Comparison of ENCODE assay signal across 24 mouse cellular contexts in genomic region chr4:125119721-125120120, GRCm38 (mm10). TPM values are rescaled to one million over a fixed set of nuclear protein-coding genes. Genes with fewer than 3 reads are reported as not detected.
DNase-seq lines count a peak whose midpoint lies in the region; TF ChIP-seq lines count a peak whose summit lies in the region.
"Had no signal": no experiment of that assay in that cellular context is flagged by ENCODE, and none has a peak within 500 bp of the region (broad histone marks: within the 10 kb centered on the region; RNA-seq: fewer than 3 reads in every experiment).

No protein-coding gene starts in this region.

- H3K27me3 ChIP-seq in E14TG2a.4 (ENCODE audit: insufficient read depth, low read length), result peaks cover 2% of the 10 kb centered on the region; the same call in 1 of the 2 replicates
- H3K27me3 ChIP-seq: CH12.LX; embryonic facial prominence, embryonic 13.5 days; heart, embryonic 12.5 days; hindbrain, embryonic 15.5 days had no signal

- H3K27ac ChIP-seq in gastrocnemius, adult 2 months, result no peak overlapping the region
- H3K27ac ChIP-seq: embryonic facial prominence, embryonic 13.5 days; forebrain, embryonic 13.5 days; heart, adult 2 months; hindbrain, embryonic 10.5 days; hindbrain, embryonic 15.5 days had no signal

- intact Hi-C loops in gastrocnemius, adult 2 months (cut with DNase I), result no loop called here

- no peak overlapping the region for H3K4me3 ChIP-seq in gastrocnemius, adult 2 months
- H3K4me3 ChIP-seq in E14TG2a.4 (replicated peaks; ENCODE audit: low read length), result 0 out of 2 replicates have a peak overlapping the region, but pooled peaks have one; percentile 17
- H3K4me3 ChIP-seq: embryonic facial prominence, embryonic 13.5 days; forebrain, embryonic 13.5 days; heart, adult 2 months; heart, embryonic 12.5 days; hindbrain, embryonic 10.5 days; hindbrain, embryonic 15.5 days had no signal

- peaks cover 99% of the 10 kb centered on the region for H3K4me1 ChIP-seq in E14TG2a.4 (replicated peaks; ENCODE audit: low read depth, low read length)

- peaks cover 56% of the 10 kb centered on the region for H3K36me3 ChIP-seq in E14TG2a.4 (ENCODE audit: insufficient read depth, low read length)
- H3K36me3 ChIP-seq: hindbrain, embryonic 15.5 days had no signal

- TF ChIP-seq CTCF in gastrocnemius, adult 2 months (IDR thresholded peaks at IDR 0.05), result no peak
- TF ChIP-seq CTCF in E14TG2a.4 (conservative IDR thresholded peaks at IDR 0.05; ENCODE audit: low read length), result no peak

- H3K9me3 ChIP-seq in E14TG2a.4 (ENCODE audit: low read length), result no peaks in the 10 kb centered on the region
- H3K9me3 ChIP-seq: embryonic facial prominence, embryonic 13.5 days; forebrain, embryonic 13.5 days; heart, embryonic 12.5 days; hindbrain, embryonic 10.5 days; hindbrain, embryonic 15.5 days had no signal

- DNase-seq in gastrocnemius, adult 2 months, result peak; percentile 21
- no peak for DNase-seq in gastrocnemius, postnatal 4 days (ENCODE audit: low spot score in 2 of 2)
- DNase-seq in B cell, adult 2 months, result peak; percentile 12 to 20
- peak; percentile 43 for DNase-seq in adrenal gland, postnatal 25 days
- DNase-seq in frontal cortex, postnatal 10 days (ENCODE audit: low spot score in 2 of 2), result no peak
- no peak for DNase-seq in lung, postnatal 25 days (ENCODE audit: low spot score)
- no peak for DNase-seq in thymus, postnatal 25 days
- DNase-seq: cerebellum, adult 11 months; cerebellum, adult 9-11 months; cerebellum, postnatal 36 days; forebrain, postnatal 0 days; gastrocnemius, postnatal 36 days; heart, adult 2 months; kidney, adult 18-20 months had no signal

RNA-seq across cellular contexts. Expression of gene Zc3h12a, which starts 7.9 kb away (rescaled TPM):
- 1 to 10 TPM; 2.6 TPM for total RNA-seq in gastrocnemius, adult 2 months (2021)
- total RNA-seq in gastrocnemius, postnatal 4 days (2021), result 1 to 10 TPM; 3.0 to 3.9 TPM
- total RNA-seq in adrenal gland, postnatal 25 days (2021), result 6.8 and 10.8 TPM in 2 replicates
- total RNA-seq: forebrain, postnatal 0 days had no signal

RNA-seq across cellular contexts. Expression of gene Meaf6, which starts 34.8 kb away (rescaled TPM):
- total RNA-seq in gastrocnemius, adult 2 months (2021), result 10 to 100 TPM; 12.0 to 13.5 TPM
- 10 to 100 TPM; 20.7 to 26.3 TPM for total RNA-seq in gastrocnemius, postnatal 4 days (2021)
- 34.2 and 36.9 TPM in 2 replicates for total RNA-seq in adrenal gland, postnatal 25 days (2021)

RNA-seq across cellular contexts. Expression of gene Snip1, which starts 53.2 kb away (rescaled TPM):
- total RNA-seq in gastrocnemius, adult 2 months (2021), result 1 to 10 TPM; 4.5 to 6.1 TPM
- total RNA-seq in gastrocnemius, postnatal 4 days (2021), result 10 to 100 TPM; 12.2 to 12.4 TPM
- total RNA-seq in adrenal gland, postnatal 25 days (2021), result 18.7 and 20.2 TPM in 2 replicates

RNA-seq across cellular contexts. Expression of gene Dnali1, which starts 54.2 kb away (rescaled TPM):
- not detected for total RNA-seq in gastrocnemius, adult 2 months (2021)
- total RNA-seq in gastrocnemius, postnatal 4 days (2021), result not detected
- total RNA-seq in adrenal gland, postnatal 25 days (2021), result not detected in 2 replicates
- total RNA-seq: ES-E14; gastrocnemius, adult 8-10 months; gastrocnemius, postnatal 36 days; heart, adult 2 months; heart, postnatal 25 days had no signal

Comparison
In these comparisons a context has a peak if more than half of its experiments do, and no peak if none do; other contexts are left out.
1. DNase-seq: peak in gastrocnemius, adult 2 months (single experiment), B cell, adult 2 months (2 of 2) and adrenal gland, postnatal 25 days (single experiment); none in gastrocnemius, postnatal 4 days (0 of 2), frontal cortex, postnatal 10 days (0 of 2), lung, postnatal 25 days (single experiment) and thymus, postnatal 25 days (single experiment).